Mouse (Mus musculus) MEL (cell line): ENCODE measurements at regions not wholly inside any gene's neighbourhood (a gene's known extent, or its start where the extent isn't known, plus 50 kb on each side); places are given as distances from the start of the nearest gene placed in this dataset.

Experiments
- DNase-seq: peaks from one replicate; pipeline ENCODE4 v3.0.0; 2011; ENCODE audit warnings: low read depth, low spot score
- H3K27ac ChIP-seq: 2 replicates; pipeline ENCODE4 v1.5.1; 2012; ENCODE audit warnings: low read depth, mild to moderate bottlenecking, control low read depth, low read length, moderate library complexity; ENCODE audit not compliant: control insufficient read depth
- H3K27me3 ChIP-seq, 2 experiments: fragments of 150-350 bp in 1 of 2; sonication (generic) in 1 of 2; 2 replicates each; pipeline ENCODE4 v1.6.1; 2012; ENCODE audit warnings: low read length in 2 of 2, mild to moderate bottlenecking in 2 of 2, improper control_type of control experiment in 1 of 2, moderate library complexity in 1 of 2; ENCODE audit not compliant: insufficient read depth in 2 of 2, control insufficient read depth in 1 of 2
- H3K36me3 ChIP-seq, 2 experiments: 2 replicates each; pipeline ENCODE4 v1.6.1; 2012 to 2014; ENCODE audit warnings: low read length in 2 of 2, improper control_type of control experiment in 1 of 2, inconsistent platforms in 1 of 2, mild to moderate bottlenecking in 1 of 2; ENCODE audit not compliant: insufficient read depth in 2 of 2, control insufficient read depth in 1 of 2
- H3K4me1 ChIP-seq, 2 experiments: fragments of 150-350 bp in 1 of 2; sonication (generic) in 1 of 2; 2 replicates each; pipeline ENCODE4 v1.6.1; 2012; ENCODE audit warnings: low read length in 2 of 2, improper control_type of control experiment in 1 of 2, mild to moderate bottlenecking in 1 of 2; ENCODE audit not compliant: insufficient read depth in 2 of 2, control insufficient read depth in 1 of 2
- H3K4me3 ChIP-seq, 2 experiments: fragments of 150-350 bp in 1 of 2; sonication (generic) in 1 of 2; 2 replicates each; pipeline ENCODE4 v1.5.1; 2012; ENCODE audit warnings: low read depth in 2 of 2, low read length in 2 of 2, mild to moderate bottlenecking in 2 of 2, moderate library complexity in 2 of 2, control low read depth in 1 of 2, improper control_type of control experiment in 1 of 2; ENCODE audit not compliant: control insufficient read depth in 1 of 2, insufficient read depth in 1 of 2
- H3K79me2 ChIP-seq: 2 replicates; pipeline ENCODE4 v1.6.1; 2012; ENCODE audit warnings: mild to moderate bottlenecking, low read length, moderate library complexity; ENCODE audit not compliant: control insufficient read depth, poor library complexity, insufficient read depth
- H3K9ac ChIP-seq: 2 replicates; pipeline ENCODE4 v1.6.1; 2012; ENCODE audit warnings: low read depth, mild to moderate bottlenecking, control low read depth, low read length, moderate library complexity; ENCODE audit not compliant: control insufficient read depth, poor library complexity, severe bottlenecking
- H3K9me3 ChIP-seq: fragments of 150-350 bp; sonication (generic); replicated peaks from 2 replicates; pipeline ENCODE4 v1.6.1; 2012; ENCODE audit warnings: mild to moderate bottlenecking, low read length, improper control_type of control experiment, moderate library complexity; ENCODE audit not compliant: insufficient read depth
- ELF1 ChIP-seq: IDR thresholded peaks from 2 replicates; pipeline ENCODE4 v1.6.1; 2014; ENCODE audit warnings: low read depth, mild to moderate bottlenecking, inconsistent platforms, low read length, improper control_type of control experiment, moderate library complexity
- GATA1 ChIP-seq: IDR thresholded peaks from 2 replicates; pipeline ENCODE4 v1.6.1; 2011; ENCODE audit warnings: low read depth, low read length, improper control_type of control experiment
- HCFC1 ChIP-seq: IDR thresholded peaks from 2 replicates; pipeline ENCODE4 v1.6.1; 2012; ENCODE audit warnings: low read depth, mild to moderate bottlenecking, inconsistent platforms, low read length, improper control_type of control experiment, moderate library complexity
- KAT2A ChIP-seq: conservative IDR thresholded peaks from 2 replicates; pipeline ENCODE4 v1.6.1; 2012; ENCODE audit warnings: low read depth, low read length, improper control_type of control experiment, inconsistent platforms
- MAZ ChIP-seq: IDR thresholded peaks from 2 replicates; pipeline ENCODE4 v1.6.1; 2012; ENCODE audit warnings: low read depth, mild to moderate bottlenecking, inconsistent platforms, low read length, improper control_type of control experiment
- MYB ChIP-seq: IDR thresholded peaks from 2 replicates; pipeline ENCODE4 v1.6.1; 2011; ENCODE audit warnings: mild to moderate bottlenecking, low read depth, low read length, improper control_type of control experiment
- NRF1 ChIP-seq: IDR thresholded peaks from 2 replicates; pipeline ENCODE4 v1.6.1; 2014; ENCODE audit warnings: low read depth, mild to moderate bottlenecking, inconsistent platforms, low read length, improper control_type of control experiment, moderate library complexity; ENCODE audit not compliant: poor library complexity, insufficient read depth, severe bottlenecking
- RAD21 ChIP-seq: IDR thresholded peaks from 2 replicates; pipeline ENCODE4 v1.6.1; 2011; ENCODE audit warnings: mild to moderate bottlenecking, low read depth, low read length, improper control_type of control experiment
- UBTF ChIP-seq: IDR thresholded peaks from 2 replicates; pipeline ENCODE4 v1.6.1; 2012; ENCODE audit warnings: low read depth, mild to moderate bottlenecking, inconsistent platforms, low read length, improper control_type of control experiment, moderate library complexity, borderline replicate concordance; ENCODE audit not compliant: insufficient read depth
- USF1 ChIP-seq: IDR thresholded peaks from 2 replicates; pipeline ENCODE4 v1.6.1; 2014; ENCODE audit warnings: low read depth, mild to moderate bottlenecking, inconsistent platforms, low read length, improper control_type of control experiment, moderate library complexity
- ZC3H11A ChIP-seq: IDR thresholded peaks from 2 replicates; pipeline ENCODE4 v1.6.1; 2012; ENCODE audit warnings: low read depth, mild to moderate bottlenecking, inconsistent platforms, low read length, improper control_type of control experiment
- ZMIZ1 ChIP-seq: IDR thresholded peaks from 2 replicates; pipeline ENCODE4 v1.6.1; 2012; ENCODE audit warnings: low read depth, mild to moderate bottlenecking, inconsistent platforms, low read length, improper control_type of control experiment, moderate library complexity

GRCm38 (mm10) chr11:113056042-113056632 is 274.1 kb downstream of the Sox9 start:
- Histone ChIP-seq H3K9ac (no peak overlapping the region), H3K4me3 (no peak overlapping the region), H3K36me3 (no peaks in the 10 kb centered on the region), H3K27me3 (no peaks in the 10 kb centered on the region), H3K79me2 (no peaks in the 10 kb centered on the region), H3K4me1 (no peaks in the 10 kb centered on the region), H3K27ac (no peak overlapping the region), H3K9me3 (no peaks in the 10 kb centered on the region)
- TF ChIP-seq ZC3H11A, result no peak
- no peak for TF ChIP-seq GATA1
- no peak for TF ChIP-seq NRF1
- TF ChIP-seq RAD21, result no peak
- TF ChIP-seq MYB, result no peak
- no peak for TF ChIP-seq USF1
- no peak for DNase-seq

- no peaks in the 10 kb centered on the region for H3K9me3 ChIP-seq
Observed at GRCm38 (mm10) chr11:113056824-113057223, 274.8 kb downstream of the Sox9 start.

DNA sequence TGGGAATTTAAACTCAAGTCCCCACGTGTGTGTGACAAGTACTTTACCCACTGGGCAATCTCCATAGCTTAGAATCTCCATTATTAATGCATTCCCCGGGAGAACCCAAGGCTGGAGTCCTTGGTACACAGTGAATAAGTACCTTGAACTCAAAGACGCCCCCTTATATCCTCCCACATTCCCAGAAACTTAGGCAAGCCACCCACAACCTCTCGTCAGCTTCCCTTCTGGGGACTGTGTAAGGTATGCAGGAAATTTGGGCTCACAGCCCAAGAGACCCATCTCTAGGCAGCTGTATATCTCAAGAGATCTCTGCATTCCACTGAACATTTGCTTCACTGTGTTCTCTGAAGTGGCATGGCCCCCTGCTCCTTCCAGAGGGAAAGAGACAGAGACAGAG is 288.3 kb downstream of the Sox9 start:
- DNase-seq, result no peak
- no peak overlapping the region for H3K4me3 ChIP-seq
- H3K27me3 ChIP-seq, result no peaks in the 10 kb centered on the region
- H3K79me2 ChIP-seq, result no peaks in the 10 kb centered on the region
- H3K4me1 ChIP-seq, result no peaks in the 10 kb centered on the region
- TF ChIP-seq KAT2A, result no peak
- TF ChIP-seq MYB, result no peak
- no peak for TF ChIP-seq MAZ
- TF ChIP-seq HCFC1, result no peak
- TF ChIP-seq, all 39 proteins: peak for 0
- Histone ChIP-seq H3K9me3 (no peaks in the 10 kb centered on the region), H3K36me3 (no peaks in the 10 kb centered on the region), H3K27ac (no peak overlapping the region), H3K9ac (no peak overlapping the region)

More at GRCm38 (mm10) chr11:113056824-113057223, 274.8 kb downstream of the Sox9 start:
- Histone ChIP-seq H3K9ac (no peak overlapping the region), H3K4me1 (no peaks in the 10 kb centered on the region), H3K27ac (no peak overlapping the region), H3K4me3 (no peak overlapping the region), H3K36me3 (no peaks in the 10 kb centered on the region), H3K27me3 (no peaks in the 10 kb centered on the region), H3K79me2 (no peaks in the 10 kb centered on the region)
- no peak for TF ChIP-seq UBTF
- no peak for TF ChIP-seq ELF1
- no peak for TF ChIP-seq ZMIZ1
- TF ChIP-seq KAT2A, result no peak
- DNase-seq, result no peak
